Mouse (Mus musculus) gastrocnemius, postnatal 10 days (tissue): ENCODE results near the gene Capn5. TPM values are rescaled to one million over a fixed set of nuclear protein-coding genes. Genes with fewer than 3 reads are reported as not detected.
A peak's percentile ranks its signal among the peaks of the same experiment; 100 is the strongest.
"Not testable (repeated sequence)": the region's sequence is repeated elsewhere in the genome, so short reads cannot be mapped to it uniquely, and the experiment has no call there.

ENCODE experiments used
- DNase-seq: peaks from one replicate; pipeline ENCODE4 v3.0.0; 2021; ENCODE audit warnings: mixed read lengths
- long read RNA-seq, 2 experiments: library from polyadenylated mRNA; stranded (forward); transcript quantifications; one replicate each; pipeline ENCODE4 v2.0.0; 2021
- total RNA-seq, 2 experiments: library from RNA; stranded (reverse); gene quantifications; 2 replicates each; pipeline ENCODE4 v1.2.3; 2021

Capn5 gene
- total RNA-seq: 1 to 10 TPM; 4.7 TPM
- long read RNA-seq, experiment 1, full-length matches to known transcripts: 4 of 8 reads
- long read RNA-seq, experiment 1, partial matches to known transcripts: 2 of 8 reads
- long read RNA-seq, experiment 1, other reads (novel, unspliced or antisense): 2 of 8 reads
- long read RNA-seq, experiment 2, full-length matches to known transcripts: 5 of 9 reads
- long read RNA-seq, experiment 2, partial matches to known transcripts: 0 of 9 reads
- long read RNA-seq, experiment 2, other reads (novel, unspliced or antisense): 4 of 9 reads

DNA sequence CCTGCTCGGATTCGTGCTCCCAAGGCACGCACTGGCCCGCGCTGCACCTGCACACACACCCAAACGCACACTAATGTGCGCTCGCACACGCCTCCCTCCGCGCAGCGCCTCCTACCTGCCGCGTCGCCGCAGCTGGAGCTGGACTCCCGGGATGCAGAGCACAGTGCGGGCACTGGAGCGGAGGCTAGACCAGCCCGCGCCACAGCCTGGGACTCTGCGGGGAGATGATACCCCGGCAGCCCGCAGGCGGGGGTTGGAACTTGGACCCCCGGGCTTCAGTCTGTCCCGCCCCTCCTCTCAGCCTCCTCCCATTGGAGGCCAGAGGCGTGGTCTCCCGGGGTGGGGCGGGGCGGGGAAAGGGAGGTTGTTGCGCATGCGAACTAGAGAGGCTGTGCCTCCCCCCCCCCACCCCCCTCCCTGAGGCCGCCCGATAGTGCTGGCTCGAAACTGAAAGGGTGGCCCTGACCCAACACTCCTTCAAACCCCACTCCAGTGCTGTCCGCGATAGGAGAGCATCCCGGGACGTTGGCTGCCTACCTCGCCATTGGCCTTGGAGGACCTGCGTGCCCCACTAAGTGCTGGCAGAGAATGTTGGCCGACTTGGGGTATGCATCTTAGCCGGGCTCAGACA is at the start of gene Capn5:
Gene Capn5, minus strand, starts transcription at position 346 of the 631 bp plus-strand sequence.
- DNase-seq: peak; percentile 56

DNA sequence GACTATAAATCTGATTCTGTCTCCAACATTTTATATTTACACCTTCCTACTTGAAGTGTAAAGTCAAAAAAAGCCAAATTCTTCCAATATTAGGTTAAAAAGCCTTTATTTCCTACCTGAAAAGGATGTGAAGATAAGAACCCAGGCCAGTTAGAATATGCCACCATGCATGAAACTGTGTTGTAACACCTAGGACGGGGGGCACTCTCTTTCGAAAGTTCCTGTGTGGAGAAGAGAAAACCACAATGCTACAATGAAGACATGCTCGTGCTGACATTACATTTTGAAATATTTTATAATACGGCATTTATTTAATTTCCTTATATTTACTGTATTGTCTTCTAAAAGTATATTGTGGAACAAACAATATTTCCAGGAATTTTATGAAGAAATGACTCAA is 45.7 kb upstream of the Capn5 start:
- no peak for DNase-seq

- DNase-seq: no peak
Observed at GRCm38 (mm10) chr7:98216713-98217112, 38.6 kb upstream of the Capn5 start.

DNA sequence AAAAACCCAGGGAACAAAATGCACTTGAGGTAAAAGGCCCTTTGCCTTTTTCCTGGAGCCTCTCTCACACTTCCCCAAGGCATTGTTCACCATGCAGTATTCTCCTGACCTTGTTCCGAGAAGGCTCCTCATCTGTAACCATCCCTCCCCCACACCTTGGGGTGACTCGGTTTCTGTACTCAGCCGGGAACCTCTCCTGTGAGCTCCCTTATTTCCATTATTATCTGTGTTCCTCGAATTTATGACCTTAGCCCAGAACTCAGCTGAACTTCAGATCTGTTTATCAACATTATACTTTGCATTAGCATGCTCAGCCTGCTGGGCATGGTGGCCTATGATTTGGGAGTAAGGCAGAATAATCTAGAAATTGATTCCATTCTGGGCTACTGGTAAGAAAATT is 24.9 kb upstream of the Capn5 start:
- no peak for DNase-seq

DNA sequence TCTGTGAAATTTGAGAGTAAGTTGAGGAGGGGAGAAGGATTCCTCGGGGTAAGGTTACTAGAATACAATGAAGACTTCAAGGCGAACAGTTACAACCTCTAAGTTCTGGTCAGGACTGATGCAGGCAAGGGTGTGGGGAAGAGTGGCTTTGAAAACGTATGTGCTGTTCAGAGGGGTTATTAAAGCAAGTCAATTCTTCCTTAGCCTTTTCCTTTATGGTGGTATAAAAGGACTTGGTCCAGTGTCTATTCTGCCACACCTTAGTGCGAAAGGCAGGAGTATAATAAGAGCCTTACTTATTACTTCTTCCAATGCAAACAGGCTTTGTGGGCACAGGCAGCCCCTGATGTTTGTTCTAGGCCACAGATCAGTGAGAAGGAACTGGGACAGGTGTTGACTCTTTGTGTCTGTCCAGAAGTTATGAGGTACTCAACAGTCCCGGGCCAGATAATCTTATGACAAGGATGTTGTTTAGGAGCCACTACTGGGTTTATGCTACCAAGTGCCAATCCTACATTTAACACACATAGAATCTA is 23.5 kb upstream of the Capn5 start:
- no peak for DNase-seq

DNA sequence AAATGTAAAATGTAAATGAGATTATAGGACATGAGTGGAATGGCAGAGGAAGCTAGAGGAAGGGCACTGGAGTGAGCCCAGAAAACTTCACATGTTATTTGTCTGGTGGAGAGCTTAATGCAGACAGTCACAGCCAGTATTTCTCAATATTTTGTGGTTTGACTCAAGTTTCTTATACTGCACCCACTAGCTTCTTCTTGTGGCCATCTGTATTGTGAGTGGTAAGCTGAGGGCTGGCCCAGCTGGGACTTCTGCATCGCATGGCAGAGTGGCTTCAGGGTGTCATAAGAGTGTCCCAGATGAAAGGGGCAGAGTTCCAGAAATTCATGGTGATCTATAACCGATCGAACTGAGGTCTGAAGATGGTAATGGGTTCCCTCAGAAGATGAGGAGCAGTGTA is 22.3 kb upstream of the Capn5 start:
- DNase-seq: no peak

GRCm38 (mm10) chr7:98199381-98199780 is 21.3 kb upstream of the Capn5 start, which contains the start of gene B3gnt6:
Gene B3gnt6 (minus strand): TSS chr7:98199481.
- DNase-seq: no peak

- no peak for DNase-seq
Observed at GRCm38 (mm10) chr7:98195151-98195801, 17.2 kb upstream of the Capn5 start.

- DNase-seq: no peak
Observed at GRCm38 (mm10) chr7:98194026-98194792, 16.1 kb upstream of the Capn5 start.

GRCm38 (mm10) chr7:98193515-98194025 is 15.5 kb upstream of the Capn5 start:
- DNase-seq: peak; percentile 26

DNA sequence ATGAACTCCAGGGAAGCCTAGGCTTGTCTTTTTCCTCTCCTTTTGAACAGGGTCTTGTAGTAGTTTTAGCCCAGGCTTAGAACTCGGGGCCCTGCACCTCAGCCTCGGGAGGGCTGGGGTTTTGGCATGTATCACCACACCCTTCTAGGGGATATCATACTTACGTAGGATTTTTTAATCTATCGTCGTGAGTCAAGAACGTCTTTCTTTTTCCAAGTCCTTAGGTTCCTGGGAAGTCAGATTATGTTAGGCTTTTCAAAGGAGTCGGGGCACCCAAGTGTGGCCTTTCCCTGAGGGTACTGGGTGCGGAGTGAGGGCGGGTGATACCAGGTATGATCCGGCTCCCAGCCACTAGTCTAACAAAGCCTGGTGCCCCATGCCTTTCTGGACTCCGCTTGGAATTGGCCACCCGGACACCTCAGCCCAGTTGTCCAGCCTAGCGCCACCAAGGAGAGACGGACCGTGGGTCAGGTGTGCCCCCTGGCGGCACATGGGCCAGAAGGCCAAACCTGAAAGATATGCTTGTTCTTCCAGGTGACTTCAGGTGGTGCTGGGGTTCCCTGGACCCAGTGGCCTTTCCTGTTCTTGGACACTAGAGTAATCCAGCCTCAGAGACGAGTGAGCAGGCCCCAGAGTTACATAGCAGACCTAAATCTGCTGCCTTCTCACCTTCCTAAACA is 13.6 kb upstream of the Capn5 start:
- peak; percentile 24 for DNase-seq

- no peak for DNase-seq
Observed at GRCm38 (mm10) chr7:98190578-98190977, 12.5 kb upstream of the Capn5 start.

- no peak for DNase-seq
Observed at GRCm38 (mm10) chr7:98189745-98190144, 11.7 kb upstream of the Capn5 start.

GRCm38 (mm10) chr7:98188680-98189079 is 10.6 kb upstream of the Capn5 start:
- DNase-seq: no peak

DNA sequence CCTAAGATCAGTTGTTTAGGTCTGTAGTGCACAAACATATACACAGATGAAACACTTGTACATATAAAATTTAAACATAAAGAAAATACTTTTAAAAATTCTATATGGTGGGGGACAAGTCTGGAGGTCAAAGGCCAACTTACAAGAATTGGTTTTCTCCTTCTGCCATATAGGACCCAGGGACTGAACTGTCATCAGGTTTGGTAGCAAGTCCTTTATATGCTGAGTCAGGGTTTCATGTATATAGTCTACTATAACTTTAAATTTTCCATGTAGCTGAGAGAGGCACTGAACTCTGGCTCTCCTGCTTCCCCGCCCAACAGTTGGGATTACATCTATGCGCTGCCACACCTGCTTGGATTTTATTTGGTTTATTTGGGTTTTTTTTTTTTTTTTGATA is 10.2 kb upstream of the Capn5 start:
- DNase-seq: no peak

GRCm38 (mm10) chr7:98187332-98187731 is 9.3 kb upstream of the Capn5 start:
- not testable (repeated sequence) for DNase-seq

GRCm38 (mm10) chr7:98186637-98187036 is 8.6 kb upstream of the Capn5 start:
- DNase-seq: no peak

DNA sequence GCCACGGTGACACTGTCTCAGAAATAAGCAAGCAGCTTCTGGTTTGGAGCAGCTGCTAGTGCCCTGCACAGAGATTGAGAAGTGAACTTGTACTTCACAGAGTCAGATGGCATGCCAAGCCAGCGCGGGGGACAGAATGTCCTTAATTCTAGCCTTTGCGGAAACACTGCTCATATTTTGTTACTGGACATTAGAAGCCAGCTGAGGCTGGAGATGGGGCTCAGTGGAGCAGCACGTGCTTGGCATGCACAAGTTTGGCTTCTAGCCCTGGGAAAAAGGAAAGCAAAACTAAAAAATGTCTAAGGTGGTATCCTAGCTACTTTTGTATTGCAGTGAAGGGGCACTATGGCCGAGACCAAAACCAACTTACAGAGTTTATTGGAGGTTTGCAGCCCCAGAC is 7.3 kb upstream of the Capn5 start:
- peak; percentile 28 for DNase-seq

GRCm38 (mm10) chr7:98178560-98179231 is 622 bp upstream of the Capn5 start:
- no peak for DNase-seq

DNA sequence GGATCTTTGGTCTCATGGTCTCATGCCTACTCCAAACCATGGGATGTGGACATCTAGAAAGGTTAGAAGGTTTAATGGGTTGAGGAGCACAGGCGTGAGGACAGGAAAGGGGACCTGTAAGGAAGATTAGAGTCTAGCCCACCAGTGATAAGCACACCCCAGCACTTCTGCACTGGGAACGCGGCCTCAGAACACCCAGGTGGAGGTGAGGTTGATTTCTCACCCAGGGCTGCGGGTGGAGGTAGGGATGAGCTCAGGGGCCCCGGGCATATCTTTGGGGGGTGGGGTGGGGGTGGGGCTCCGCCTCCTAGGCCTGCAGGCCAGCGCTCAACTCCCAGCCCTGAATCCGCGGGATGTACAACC is 527 bp downstream of the Capn5 start:
- no peak for DNase-seq

DNA sequence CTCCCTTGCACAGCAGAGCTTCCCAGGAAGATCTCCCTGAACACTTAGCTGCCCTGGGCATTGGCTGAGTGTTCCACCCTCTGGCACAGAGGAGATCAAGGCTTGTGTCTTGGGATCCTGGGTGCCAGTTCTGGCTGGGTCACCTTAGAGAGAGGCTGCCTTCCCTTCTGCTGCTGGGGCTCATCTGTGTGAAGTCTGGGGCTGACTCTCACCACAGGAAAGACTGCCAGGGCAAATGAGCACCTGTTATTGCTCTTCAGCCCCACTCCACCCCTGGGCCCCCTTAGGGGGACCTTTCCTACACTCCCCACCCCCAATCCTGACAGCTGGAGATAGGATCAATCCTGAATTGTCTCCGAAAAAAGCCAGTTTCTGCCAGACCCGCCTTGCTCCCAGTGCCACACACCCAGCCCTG is 996 bp downstream of the Capn5 start:
- DNase-seq: no peak
